Mouse (Mus musculus) lung, postnatal 0 days (tissue): ENCODE results near the gene Ltbr.

ENCODE experiments used
- CTCF ChIP-seq: IDR thresholded peaks from 2 replicates; pipeline ENCODE4 v1.5.1; 2016; ENCODE audit warnings: antibody characterized with exemption, mild to moderate bottlenecking
- EP300 ChIP-seq: IDR thresholded peaks from 2 replicates; pipeline ENCODE4 v1.6.1; 2016; ENCODE audit warnings: antibody characterized with exemption, mild to moderate bottlenecking, control low read depth

- TF ChIP-seq EP300 (no peak), CTCF (no peak)
Measured at GRCm38 (mm10) chr6:125346029-125346428, 32.3 kb upstream of the Ltbr start.
